Mouse (Mus musculus) testis, adult 2 months (tissue): ENCODE measurements around the gene Armc6.

Source experiments
- CTCF ChIP-seq: fragments of 200-500 bp; IDR thresholded peaks from 2 replicates; pipeline ENCODE4 v1.5.1; 2012; ENCODE audit warnings: low read depth, mild to moderate bottlenecking, inconsistent platforms, low read length, moderate library complexity; ENCODE audit not compliant: control insufficient read depth, insufficient read depth, insufficient replicate concordance
- POLR2A ChIP-seq: fragments of 200-500 bp; IDR thresholded peaks from 2 replicates; pipeline ENCODE4 v1.6.1; 2012; ENCODE audit warnings: low read depth, mild to moderate bottlenecking, inconsistent platforms, low read length, moderate library complexity; ENCODE audit not compliant: control insufficient read depth

GRCm38 (mm10) chr8:70215092-70215491, 19.2 kb downstream of the Armc6 start:
- TF ChIP-seq POLR2A (no peak), CTCF (no peak)
